Mouse (Mus musculus): Measurements from ENCODE around the gene Mgat4b.
"Not testable (repeated sequence)": the region's sequence is repeated elsewhere in the genome, so short reads cannot be mapped to it uniquely, and the experiment has no call there.

Mgat4b gene

DNA sequence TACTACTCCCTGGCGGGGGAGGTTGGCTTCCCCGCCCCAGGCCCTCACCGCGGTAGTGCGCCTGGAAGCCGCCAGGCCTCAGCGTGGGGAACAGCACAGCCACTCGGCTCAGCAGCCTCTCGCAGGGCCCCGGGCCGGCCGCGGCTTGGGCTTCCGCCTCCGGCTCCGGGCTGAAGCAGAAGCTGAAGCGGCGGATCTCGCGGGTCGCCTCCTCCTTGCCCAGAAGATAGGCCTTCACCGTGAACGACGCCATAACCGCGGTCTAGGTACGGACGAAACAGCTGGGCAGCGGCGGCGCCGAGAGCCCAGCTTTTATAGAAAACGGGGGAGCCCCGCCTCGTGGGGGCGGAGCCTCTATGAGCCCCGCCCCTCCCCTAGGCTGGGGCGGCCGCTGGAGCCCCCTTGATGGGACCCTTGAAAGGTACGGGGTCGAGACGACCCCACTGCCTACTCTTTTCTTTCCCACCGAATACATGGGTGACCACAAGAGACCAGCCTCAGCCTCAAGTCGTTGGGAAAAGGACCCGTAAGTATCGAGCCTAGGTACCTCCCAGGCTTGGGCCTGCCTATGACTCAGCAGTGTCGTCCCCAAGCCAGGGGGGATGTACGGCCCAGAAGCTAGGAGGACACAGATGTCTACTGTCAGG lies at the start of gene Mgat4b, which contains the start of gene Sqstm1:
Gene Mgat4b (plus strand): TSS at position 386 of the 647 bp plus-strand sequence.
Gene Sqstm1 (minus strand): TSS at position 323 of the 647 bp plus-strand sequence.
- DNase-seq (ENCODE audit: low read depth): no peak

DNA sequence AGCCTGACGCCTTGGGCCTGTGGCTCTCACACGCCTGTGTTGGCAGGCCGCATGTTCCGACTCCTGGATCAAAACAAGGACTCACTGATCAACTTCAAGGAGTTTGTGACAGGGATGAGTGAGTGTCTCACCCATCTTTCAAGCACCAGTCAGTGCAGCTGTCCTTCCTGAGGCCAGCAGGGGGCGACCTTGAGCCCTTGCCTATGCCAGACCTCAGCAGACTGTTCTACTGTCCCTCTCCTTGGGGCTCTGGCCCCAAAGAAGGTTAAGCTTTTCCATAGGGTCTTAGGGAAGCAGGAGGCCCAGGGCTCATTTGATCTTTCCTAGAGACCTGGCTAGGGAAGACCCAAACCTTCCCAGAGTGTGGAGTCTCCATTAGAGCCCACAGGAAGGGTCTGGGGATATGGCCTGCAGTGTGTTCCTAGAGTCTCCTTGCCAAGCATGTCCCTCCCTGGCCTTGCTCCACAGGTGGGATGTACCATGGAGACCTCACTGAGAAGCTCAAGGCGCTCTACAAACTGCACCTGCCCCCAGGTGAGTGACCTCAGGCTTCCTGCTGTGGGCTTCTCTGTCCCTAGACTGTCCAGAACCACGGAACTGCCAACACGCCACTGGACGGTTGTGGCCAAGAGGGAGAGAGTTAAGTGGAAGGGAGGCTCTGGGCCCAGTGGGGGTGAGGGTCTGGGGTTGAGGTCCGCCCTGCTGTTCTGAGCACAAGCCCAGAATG lies 48.9 kb upstream of the Mgat4b start:
- DNase-seq (ENCODE audit: low read depth): peak; percentile 17

DNA sequence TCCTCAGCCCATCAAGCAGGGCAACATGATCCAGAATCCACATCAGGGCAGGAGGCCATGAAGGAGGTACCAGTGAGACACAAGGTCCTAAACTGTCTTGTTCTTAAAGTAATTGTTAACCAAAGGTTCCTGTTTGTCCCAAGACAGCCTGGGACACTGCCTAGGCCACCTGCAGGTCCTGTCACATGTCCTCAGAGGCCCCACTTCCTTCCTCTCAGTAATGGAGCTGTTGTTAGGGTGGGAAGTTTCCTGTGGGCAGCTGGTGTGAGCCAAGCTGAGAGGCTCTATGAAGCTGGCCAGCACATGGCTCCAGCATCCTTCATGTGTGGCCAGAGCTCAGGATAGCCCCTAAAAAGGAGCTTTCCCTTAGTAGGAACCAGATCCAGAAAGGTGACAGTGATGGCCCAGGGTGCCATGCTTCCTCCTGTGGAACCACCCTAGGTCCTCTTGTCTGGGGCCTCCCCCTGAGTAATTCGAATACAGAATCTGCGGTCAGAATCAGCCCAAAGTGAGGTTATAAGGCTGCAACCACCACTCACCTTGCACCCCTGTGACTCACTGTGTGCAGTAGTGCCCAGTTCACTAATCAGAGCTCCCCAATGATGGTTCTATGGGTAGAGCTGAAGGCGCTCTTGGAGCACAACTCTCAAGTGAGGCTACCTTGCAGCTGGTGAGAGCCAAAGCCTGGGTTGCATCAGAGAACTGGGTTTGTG lies 48.2 kb upstream of the Mgat4b start:
- DNase-seq (ENCODE audit: low read depth): no peak

DNA sequence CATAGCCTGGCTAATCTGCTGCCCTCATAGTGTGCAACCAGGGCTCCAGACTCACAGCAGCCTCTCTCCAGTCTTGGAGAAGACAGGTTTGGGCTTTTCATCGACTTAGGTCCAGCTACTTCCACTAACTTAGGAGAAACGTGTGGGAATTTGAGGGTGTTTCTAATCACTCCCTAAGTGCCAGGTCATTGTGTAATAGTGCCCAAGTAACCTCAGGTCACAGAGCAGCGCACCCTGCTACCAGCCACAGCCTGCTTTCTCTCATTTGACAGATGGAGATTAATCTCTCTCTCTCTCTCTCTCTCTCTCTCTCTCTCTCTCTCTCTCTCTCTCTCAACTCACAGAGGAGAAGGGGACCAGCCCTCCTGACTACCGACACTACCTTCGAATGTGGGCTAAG lies 42.3 kb upstream of the Mgat4b start:
- no peak for DNase-seq (ENCODE audit: low read depth)

DNA sequence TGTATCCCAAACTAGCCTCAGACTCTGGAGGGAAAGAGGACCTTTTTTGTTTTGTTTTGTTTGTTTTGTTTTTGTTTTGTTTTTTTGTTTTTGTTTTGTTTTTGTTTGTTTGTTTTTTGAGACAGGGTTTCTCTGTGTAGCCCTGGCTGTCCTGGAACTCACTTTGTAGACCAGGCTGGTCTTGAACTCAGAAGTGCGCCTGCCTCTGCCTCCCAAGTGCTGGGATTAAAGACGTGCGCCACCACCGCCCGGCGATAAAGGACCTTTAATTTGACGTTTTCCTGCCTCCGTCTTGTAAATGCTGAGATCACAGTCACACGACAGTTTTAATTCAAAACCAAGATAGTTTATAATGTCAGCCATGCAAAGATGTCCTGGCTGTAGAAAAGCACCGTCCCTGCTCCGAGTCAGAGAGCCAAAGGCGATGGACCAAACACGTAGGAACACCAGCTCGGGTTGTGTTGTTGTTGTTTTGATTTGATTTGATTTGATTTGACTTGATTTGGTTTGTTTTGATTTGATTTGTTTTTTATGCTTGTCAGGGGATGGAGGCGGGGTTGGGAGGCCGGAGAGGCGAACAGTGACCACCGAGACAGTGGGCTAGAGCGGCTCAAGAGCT lies 36.5 kb upstream of the Mgat4b start, which contains the start of gene Mrnip:
Gene Mrnip (plus strand): TSS at position 334 of the 619 bp plus-strand sequence.
- DNase-seq (ENCODE audit: low read depth): not testable (repeated sequence)

DNA sequence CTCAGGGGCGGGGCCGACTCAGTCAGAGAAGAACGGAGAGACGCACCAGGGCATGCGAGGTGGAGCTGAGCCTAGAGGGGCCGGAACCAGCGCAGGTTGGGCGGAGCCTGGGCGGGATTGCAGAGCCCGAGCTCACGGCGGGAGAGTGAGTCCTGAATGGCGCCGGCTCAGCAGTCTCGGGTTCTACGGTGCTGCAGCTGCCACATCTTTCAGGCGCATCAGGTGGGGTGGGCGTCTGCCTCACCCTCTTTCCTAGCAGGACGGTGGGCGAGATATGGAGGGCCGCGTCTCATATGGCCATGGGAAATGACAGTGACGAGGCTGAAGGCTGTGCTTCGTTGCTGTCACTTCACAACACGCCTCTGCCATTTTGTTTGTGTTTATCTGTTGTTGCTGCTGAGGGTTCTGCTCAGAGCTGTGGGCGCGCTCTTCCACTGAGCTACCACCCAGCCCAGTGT lies 35.9 kb upstream of the Mgat4b start:
- peak; percentile 95 for DNase-seq (ENCODE audit: low read depth)

DNA sequence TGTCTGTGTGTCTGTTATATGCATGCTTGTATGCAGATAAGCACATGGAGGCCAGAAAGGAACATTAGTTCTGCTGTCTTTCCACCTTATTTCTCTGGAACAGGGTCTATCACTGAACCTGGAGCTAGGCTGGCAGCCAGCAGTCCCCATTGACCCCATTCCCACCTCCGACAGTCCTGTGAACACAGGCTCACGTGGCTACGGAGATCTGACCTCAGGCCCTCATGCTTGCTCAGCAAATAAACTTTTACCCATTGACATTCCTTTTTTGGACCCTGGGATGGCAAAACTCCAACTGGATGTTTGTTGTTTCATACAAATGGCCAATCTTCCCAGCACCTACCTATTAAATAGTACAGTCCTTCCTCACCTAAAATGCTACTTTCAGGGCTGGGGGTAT lies 34.3 kb upstream of the Mgat4b start:
- no peak for DNase-seq (ENCODE audit: low read depth)

DNA sequence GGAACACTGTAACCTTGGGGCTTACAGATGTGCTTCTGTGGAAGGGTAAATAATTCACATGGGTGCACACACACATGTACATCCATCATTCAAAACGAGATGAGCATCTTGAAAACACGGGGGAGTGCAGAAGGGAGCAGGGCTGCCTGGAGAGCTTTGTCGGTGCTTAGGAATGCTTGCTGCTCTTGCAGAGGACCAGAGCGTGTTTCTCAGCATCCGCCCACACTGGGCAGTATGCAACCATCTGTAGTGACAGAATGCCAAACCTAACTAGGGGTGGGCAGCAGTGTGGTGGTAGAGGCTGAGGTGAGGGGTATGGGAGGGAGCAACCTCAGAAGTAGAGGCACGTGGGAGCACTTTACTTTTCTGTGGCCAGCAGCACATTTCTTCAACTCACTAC lies 33.6 kb upstream of the Mgat4b start:
- DNase-seq (ENCODE audit: low read depth): no peak

DNA sequence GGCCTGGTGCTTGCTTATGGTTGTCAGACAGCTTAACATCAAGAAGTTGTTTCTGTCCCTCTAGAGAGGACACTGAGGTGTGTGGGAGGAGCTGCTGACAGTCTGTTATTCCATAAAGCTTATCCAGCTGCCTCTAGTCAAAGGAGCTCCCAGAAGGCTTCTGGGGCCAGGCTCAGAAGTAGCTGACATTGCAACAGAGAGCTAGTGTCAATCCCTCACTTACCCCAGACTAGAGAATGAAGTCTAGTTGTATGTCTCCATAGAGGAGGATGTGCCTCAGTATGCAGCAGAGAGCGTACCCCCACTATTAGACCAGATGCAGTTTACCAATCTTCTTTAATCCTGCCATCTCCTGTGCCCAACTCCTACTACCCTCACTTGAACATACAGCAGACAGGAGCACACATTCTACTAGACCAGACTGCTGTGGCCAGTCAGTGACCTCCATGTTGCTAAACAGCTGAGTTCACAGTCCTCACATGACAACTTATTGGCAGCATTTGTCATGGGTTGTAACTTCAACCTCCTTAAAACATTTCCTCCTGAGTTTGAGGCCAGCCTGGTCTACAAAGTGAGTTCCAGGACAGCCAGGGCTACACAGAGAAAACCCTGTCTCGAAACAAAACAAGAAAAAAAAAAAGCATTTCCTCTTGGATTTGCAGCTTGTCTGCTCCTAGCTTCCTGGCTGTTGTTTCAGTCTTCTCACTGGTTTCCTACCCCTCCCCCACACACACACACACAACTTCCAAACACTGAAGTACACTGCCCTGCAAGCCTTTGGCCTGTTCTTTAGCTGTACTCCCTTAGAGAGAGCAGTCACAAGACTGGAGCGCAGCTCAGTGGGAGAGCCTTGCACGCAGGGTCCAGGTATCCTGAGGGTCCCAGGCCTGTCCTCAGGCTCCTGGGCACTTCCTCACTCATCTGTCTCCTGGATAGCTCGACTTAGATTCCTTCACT lies 31.9 kb upstream of the Mgat4b start:
- DNase-seq (ENCODE audit: low read depth): no peak

DNA sequence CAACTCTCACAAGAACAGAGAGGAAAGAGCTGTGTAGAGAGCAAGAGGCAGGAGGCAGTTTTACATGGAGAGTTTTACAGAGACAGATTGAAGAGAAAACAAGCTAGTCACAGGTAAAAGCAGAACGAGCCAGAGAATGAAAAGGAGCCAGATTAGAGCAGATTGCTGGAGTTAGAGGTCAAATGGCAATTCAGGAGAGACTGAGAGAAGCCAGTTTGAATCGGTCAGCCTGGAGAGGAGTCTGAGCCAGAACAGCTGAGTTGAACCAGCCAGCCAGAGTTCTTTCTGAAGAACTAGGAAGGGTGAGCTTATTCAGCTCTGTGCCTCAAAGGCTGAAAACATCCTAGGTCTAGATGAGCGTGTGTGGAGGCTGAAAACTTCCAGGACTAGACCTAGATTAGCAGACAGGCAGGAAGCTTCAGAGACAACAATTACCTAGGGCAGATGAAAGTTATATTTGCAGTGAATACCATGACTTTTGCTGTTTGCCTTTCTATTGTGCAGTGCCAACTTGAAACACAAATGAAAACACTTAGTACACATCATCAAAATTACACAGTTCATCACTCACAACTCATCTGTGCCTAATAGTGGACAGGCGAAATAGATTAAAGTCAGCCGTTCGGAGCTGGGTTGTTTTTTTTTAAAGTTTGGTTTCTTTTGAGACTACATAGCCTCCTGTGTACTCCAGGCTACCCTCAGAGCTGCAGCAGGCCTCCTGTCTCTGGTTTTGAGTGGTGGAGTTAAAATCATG lies 30.0 kb upstream of the Mgat4b start:
- DNase-seq (ENCODE audit: low read depth): no peak

DNA sequence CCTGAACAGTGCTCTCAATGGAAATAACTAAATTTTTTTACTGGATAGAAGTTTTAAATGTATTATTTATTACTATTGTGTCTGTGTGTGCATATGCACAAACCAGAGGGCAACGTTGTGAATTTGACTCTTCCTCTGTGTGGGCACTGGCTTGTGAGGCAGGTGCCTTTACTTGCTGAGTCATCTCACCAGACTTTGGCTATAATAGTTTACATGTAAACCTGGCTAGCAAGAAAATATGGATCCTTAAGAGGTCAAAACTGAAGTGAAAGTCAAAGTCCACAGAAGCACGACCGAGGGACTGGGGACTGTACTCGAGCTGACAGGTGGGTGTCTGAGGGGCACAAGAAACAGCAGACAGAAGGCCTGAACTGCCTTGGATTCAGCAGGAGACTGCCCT lies 28.0 kb upstream of the Mgat4b start:
- no peak for DNase-seq (ENCODE audit: low read depth)

DNA sequence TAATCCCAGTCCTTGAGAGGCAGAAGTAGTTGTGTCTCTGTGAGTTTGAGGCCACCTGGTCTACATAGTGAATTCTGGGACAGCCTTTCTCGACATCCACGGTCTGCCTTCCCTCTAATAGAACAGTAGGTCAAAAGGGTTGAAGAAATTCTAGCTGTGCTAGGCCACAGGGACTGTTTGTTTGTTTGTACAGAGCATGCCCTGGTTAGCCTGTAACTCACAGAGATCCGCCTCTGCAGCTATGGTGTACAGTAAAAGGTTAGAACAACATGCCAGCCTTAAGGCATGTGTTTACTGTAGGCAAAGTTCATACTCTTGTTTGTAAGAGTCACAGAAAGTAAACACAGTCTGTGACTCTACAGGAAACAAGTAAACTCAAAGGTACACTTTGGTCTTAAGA lies 25.9 kb upstream of the Mgat4b start:
- DNase-seq (ENCODE audit: low read depth): no peak

DNA sequence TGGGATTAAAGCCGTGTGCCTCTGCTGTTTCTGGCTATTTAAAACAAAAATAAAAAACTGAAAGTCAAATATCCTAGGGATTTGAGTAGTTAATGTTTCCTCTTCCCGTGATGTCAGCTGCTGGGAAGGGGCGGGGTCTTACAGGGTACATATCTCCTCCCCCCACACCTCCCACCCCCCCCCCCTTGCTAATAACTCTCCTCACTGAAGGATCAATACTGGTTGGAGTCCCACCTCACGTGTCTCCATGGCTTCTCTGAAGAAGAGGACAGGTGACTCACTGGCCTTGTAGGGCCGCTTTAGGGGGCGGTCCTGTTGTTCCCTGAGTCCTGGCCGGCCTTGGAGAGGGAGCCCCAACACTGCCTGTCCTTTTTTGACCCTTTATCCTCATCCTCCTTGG lies 22.0 kb upstream of the Mgat4b start:
- DNase-seq (ENCODE audit: low read depth): no peak

DNA sequence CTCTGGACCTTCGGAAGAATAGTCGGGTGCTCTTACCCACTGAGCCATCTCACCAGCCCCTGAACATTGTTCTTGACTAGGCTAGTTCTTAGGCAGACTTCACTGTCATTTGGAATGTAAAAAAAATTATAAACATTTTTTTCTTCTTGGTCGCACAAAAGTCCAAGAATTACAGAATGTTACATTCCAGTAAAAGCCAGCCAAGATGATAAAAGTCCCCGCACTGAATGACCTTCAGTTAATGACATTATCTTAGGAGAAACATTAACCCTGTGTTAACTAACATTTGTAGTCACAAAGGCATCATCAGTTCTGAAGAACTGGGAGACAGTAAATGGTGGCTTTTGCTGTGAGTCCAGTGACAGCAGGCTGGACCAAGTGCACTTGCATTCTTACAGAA lies 20.3 kb upstream of the Mgat4b start:
- DNase-seq (ENCODE audit: low read depth): no peak

DNA sequence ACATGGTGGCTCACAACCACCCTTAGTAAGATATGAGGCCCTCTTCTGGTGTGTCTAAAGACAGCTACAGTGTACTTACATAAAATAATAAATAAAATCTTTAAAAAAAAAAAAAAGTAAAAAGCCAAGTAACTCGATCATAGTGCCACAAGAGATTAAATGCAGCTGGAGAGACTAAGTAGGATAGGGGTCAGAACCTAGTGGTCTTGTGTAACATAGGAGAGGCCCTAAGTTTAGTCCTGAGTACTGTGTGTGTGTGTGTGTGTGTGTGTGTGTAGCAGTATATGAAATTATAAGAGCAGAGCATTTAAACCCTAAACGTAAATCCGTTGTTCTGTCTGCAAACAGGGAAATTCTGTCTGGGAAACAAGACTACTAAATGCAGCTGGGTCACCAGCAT lies 18.4 kb upstream of the Mgat4b start:
- no peak for DNase-seq (ENCODE audit: low read depth)

DNA sequence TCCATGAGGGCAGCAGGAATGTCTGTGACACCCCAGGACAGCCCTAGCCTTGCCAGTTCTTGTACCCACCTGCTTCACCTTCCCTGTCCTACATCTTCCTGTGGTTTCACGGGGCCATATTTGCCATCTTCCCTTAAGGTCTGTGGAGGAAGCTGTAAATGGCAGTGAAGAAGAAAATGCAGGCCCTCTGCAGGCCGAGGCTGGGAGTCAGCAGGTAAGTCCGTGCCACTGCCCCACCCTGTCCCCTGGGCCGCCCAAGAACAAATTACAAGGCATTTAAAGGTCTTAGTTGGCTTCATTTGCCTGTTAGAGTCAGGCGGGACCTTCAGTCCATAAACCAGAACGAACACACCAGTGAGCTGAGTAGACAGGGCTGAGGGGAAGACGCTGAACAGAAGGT lies 16.6 kb upstream of the Mgat4b start:
- no peak for DNase-seq (ENCODE audit: low read depth)

DNA sequence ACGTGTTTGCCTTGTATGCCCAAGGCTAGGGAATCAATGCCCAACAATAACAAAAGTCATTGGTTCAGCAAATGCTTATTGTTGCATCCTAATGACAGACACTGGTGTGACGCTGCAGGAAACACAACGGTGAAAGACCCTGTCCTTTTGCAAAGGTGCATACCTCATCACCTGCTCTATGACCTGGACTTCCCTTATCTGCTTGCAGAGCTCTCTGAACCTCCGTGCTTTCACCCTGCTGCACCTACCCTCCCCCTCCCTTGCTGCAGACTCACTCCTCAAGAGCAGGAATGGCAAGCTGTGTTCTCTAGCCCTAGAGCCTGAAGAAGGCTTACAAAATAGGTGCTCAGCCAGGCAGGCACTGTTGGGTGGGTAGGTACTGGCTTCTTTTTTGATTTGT lies 15.9 kb upstream of the Mgat4b start:
- DNase-seq (ENCODE audit: low read depth): no peak

DNA sequence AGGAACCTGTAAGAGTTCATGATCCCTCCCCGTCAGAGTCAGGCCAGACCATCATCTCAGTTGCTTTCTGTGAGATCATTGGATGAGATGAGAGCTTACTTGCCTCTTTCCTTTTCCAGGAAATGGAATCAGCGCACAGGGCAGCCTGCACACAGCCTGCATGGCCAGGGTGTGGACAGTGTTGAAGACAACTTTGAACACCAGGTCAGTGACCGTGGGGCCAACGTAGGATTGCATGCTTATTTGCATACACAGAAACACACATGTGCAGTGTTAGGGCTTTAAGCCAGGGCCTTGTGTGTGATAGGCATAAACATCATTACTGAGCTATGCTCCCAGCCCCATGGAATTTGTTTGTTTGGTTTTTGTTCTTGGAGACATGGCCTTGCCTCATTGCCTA lies 13.2 kb upstream of the Mgat4b start:
- no peak for DNase-seq (ENCODE audit: low read depth)

DNA sequence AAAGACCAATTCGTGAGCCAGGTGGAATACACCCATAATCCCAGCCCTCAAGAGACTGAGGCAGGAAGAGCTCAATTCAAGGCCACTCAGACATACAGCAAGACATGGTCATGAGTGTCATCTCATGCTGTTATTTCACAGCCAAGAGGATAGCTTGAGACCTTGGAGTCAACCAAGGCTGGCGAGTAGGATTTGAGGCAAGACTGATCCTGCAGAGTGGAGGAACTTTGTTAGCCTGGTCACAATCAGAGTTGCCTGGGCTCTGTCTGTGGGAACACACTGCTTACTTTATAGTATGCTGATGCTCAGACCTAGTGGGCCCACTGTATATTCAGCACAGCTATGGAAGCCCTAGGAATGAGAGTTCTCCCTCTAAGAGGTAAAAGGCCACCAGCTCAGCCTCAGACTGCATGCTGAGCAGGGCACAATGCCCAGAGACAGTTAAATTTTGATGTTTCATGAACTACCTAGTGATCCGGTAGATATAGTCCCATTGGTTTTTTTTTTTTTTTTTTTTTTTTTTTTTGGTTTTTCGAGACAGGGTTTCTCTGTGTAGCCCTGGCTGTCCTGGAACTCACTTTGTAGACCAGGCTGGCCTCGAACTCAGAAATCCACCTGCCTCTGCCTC lies 12.4 kb upstream of the Mgat4b start:
- DNase-seq (ENCODE audit: low read depth): no peak

DNA sequence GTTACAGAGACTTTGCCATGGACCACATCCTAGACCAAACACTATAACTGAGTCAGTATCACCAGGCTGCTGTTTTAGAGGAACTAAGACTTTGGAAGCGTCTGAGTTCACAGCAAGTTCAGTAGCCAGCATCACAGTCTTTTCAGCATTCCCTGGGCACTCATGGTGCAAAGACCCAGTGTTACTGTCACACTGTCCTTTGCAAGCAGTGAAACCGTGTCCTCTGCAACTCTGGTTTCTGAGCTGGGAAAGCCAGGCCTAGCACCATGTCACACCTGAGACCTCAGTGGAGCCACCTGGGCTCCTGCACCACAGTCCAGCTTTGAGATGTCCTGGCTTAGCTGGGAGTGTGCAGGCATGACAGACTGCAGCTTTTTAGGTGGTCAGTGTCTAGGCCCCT lies 11.8 kb upstream of the Mgat4b start:
- no peak for DNase-seq (ENCODE audit: low read depth)
